Mouse (Mus musculus): Measurements from ENCODE around the gene Amer2.

DNA sequence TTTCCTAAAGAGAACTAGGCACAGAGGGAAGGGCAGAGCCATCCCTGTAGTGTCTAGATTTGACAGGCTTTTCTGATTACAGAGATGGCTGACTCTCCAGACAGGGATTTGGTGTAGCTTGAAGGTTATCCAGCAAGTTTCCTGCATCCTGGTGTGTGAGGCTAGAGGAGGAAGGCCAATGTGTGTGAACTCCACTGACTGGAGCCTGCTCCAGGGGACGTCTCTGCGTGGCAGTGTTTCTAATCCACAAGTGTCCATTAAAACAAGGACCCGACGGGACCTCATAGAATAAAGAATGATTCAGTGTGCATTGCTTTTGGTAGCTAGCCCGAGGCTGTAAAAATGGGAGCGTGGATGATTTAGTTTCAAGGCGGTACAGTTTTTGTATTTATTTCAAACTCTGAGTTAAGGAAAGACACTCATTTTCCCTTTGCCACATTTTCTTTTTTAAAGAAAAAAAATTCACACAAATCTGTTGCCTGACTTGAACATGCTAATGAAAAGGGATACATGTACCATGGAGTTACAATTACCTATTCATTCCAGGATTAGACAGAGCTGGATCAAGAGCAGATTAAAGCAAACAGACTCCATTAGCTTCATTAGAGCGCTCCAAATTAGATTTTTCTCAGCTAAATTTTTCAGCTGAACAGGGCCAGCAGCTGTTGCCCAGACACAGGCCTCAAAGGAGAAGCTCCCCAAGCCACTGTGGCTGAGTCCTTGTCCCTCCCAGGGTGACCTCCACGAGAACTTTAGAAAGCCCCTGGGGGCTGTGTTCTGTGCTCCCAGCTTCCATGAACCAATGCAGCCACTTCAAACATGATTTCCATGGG lies 11.5 kb upstream of the Amer2 start:
- TF ChIP-seq CTCF (IDR thresholded peaks at IDR 0.05; ENCODE audit: extremely low read depth, insufficient read length, insufficient replicate concordance, low read depth, low read length) (no peak), POLR2A (IDR thresholded peaks at IDR 0.05; ENCODE audit: low read depth, low read length) (no peak)

All from small intestine, adult 2 months (tissue).